Mouse (Mus musculus): ENCODE measurements around the gene Gm17949.

DNA sequence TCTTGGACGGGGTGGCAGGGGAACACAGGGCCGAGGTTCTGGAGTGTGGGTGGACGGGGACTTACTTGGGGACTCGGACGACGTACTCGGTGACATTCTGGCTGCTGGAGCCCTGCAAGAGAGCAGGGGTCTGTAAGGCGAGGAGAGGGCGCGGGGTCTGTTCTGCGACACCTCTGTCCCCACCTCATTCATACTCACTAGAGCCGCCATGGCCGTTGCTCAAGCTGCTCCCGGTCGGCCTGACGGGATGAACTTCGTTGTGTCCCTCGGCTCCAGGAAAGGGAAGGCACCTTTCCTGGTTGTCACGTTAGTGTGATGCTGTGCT, 396 bp upstream of the Gm17949 start:
- TF ChIP-seq ZC3H11A (IDR thresholded peaks at IDR 0.05; ENCODE audit: borderline replicate concordance, low read depth, low read length) (no peak), ZNF384 (IDR thresholded peaks at IDR 0.05; ENCODE audit: low read depth, low read length) (no peak), CHD2 (IDR thresholded peaks at IDR 0.05; ENCODE audit: low read depth, low read length) (no peak)
